Mouse (Mus musculus) midbrain, embryonic 16.5 days (tissue): ENCODE results near the gene Gramd1b. TPM values are rescaled to one million over a fixed set of nuclear protein-coding genes. Genes with fewer than 3 reads are reported as not detected.

Experiments
- ATAC-seq: fragments of 200-750 bp; cut with Nextera tagmentation; 2 replicates; pipeline ENCODE4 v1.8.0; 2017; ENCODE audit warnings: moderate TSS enrichment
- H3K27ac ChIP-seq: fragments of 300-500 bp; sonication (generic); 2 replicates; pipeline ENCODE4 v1.5.1; 2014; ENCODE audit warnings: mild to moderate bottlenecking, low read length, mixed read lengths
- H3K27me3 ChIP-seq: fragments of 300-500 bp; sonication (generic); 2 replicates; pipeline ENCODE4 v1.6.1; 2014; ENCODE audit warnings: low read depth, low read length, mixed read lengths; ENCODE audit not compliant: control insufficient read depth, insufficient read depth
- H3K36me3 ChIP-seq: fragments of 300-500 bp; sonication (generic); 2 replicates; pipeline ENCODE4 v1.6.1; 2014; ENCODE audit warnings: mild to moderate bottlenecking, low read length, moderate library complexity, mixed read lengths; ENCODE audit not compliant: control insufficient read depth, insufficient read depth
- H3K4me1 ChIP-seq: fragments of 300-500 bp; sonication (generic); 2 replicates; pipeline ENCODE4 v1.6.1; 2014; ENCODE audit warnings: mild to moderate bottlenecking, low read length, mixed read lengths; ENCODE audit not compliant: control insufficient read depth, insufficient read depth
- H3K4me2 ChIP-seq: fragments of 300-500 bp; sonication (generic); 2 replicates; pipeline ENCODE4 v1.6.1; 2014; ENCODE audit warnings: mild to moderate bottlenecking, low read length, mixed read lengths
- H3K4me3 ChIP-seq: fragments of 300-500 bp; sonication (generic); 2 replicates; pipeline ENCODE4 v1.5.1; 2014; ENCODE audit warnings: low read depth, mild to moderate bottlenecking, low read length, moderate library complexity, mixed read lengths
- H3K9ac ChIP-seq: fragments of 300-500 bp; sonication (generic); 2 replicates; pipeline ENCODE4 v1.6.1; 2014; ENCODE audit warnings: low read depth, low read length, mixed read lengths
- H3K9me3 ChIP-seq: fragments of 300-500 bp; sonication (generic); replicated peaks from 2 replicates; pipeline ENCODE4 v1.6.1; 2014; ENCODE audit warnings: mild to moderate bottlenecking, low read length, mixed read lengths; ENCODE audit not compliant: control insufficient read depth, poor library complexity, severe bottlenecking
- WGBS: fragments of 180-500 bp; shearing (Covaris S2); extraction: QIAGEN DNeasy Blood & Tissue Kit; methylation state at CpG from one replicate; pipeline ENCODE4 v1.1.7; 2014; 5-methylcytosine and 5-hydroxymethylcytosine counted together
- polyA plus RNA-seq: library from polyadenylated mRNA; unstranded; fragments of >200 nt; fragmentation: Nextera tagmentation; extraction: Ambion mirVana; gene quantifications from 2 replicates; pipeline ENCODE4 v1.2.1, GENCODE M21; 2015

Gramd1b gene
- polyA plus RNA-seq, 1 experiment from 2014 or later: 20.3 TPM

DNA sequence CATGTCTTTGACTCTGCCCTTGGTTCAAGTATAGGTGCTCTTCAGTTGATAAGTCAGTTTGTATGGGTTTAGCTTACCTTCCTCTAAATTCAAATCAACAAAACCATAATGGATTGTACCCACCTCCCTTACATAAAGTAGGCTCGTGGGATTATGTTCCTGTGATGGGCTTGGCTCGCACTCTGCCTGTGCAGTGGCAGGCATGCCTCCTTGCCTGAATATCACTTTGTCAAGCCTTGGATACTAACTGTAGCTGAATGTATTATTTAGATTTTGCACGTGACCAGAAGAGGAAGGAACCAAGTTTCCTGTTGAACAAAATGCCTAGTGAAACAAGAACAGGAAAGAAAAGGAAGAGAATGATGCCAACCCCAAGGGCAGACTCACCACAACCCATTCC is 260.1 kb downstream of the Gramd1b start:
- no peaks in the 10 kb centered on the region for H3K9me3 ChIP-seq
- H3K27ac ChIP-seq: no peak overlapping the region
- peaks cover 33% of the 10 kb centered on the region for H3K4me1 ChIP-seq
- H3K4me3 ChIP-seq: peak overlapping the region; percentile 67
- peak overlapping the region; percentile 83 for H3K9ac ChIP-seq
- H3K4me2 ChIP-seq: peak overlapping the region; percentile 72
- 43% methylated on average over 3 of the region's 3 CpGs for WGBS
- H3K36me3 ChIP-seq: no peaks in the 10 kb centered on the region
- H3K27me3 ChIP-seq: no peaks in the 10 kb centered on the region
- ATAC-seq: no peak

DNA sequence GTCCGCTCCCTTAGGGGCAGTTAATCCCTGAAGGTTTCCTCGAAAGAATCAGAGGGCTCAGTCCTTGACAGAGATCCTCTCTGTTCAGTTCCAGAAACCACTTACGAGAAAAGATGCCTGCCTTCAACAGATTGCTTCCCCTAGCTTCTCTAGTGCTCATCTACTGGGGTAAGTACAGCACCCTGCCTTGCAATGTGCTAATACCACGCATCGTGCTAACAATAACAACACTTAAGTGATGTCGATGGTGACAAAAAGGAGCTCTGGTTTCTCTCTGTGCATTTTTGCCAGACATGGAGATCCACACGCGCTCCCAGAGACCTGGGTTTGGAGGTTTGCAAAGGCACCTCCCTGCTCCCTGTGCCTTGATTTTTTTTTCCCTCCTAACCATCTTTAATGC is 261.3 kb downstream of the Gramd1b start:
- H3K9me3 ChIP-seq: no peaks in the 10 kb centered on the region
- H3K27me3 ChIP-seq: no peaks in the 10 kb centered on the region
- H3K4me3 ChIP-seq: peak overlapping the region; percentile 67
- H3K4me1 ChIP-seq: peaks cover 33% of the 10 kb centered on the region
- H3K9ac ChIP-seq: peak overlapping the region; percentile 83
- H3K27ac ChIP-seq: peak overlapping the region; percentile 87
- no peaks in the 10 kb centered on the region for H3K36me3 ChIP-seq
- peak; percentile 10; the same call in 1 of the 2 replicates for ATAC-seq
- 11% methylated on average over 8 of the region's 8 CpGs for WGBS
- H3K4me2 ChIP-seq: peak overlapping the region; percentile 72

DNA sequence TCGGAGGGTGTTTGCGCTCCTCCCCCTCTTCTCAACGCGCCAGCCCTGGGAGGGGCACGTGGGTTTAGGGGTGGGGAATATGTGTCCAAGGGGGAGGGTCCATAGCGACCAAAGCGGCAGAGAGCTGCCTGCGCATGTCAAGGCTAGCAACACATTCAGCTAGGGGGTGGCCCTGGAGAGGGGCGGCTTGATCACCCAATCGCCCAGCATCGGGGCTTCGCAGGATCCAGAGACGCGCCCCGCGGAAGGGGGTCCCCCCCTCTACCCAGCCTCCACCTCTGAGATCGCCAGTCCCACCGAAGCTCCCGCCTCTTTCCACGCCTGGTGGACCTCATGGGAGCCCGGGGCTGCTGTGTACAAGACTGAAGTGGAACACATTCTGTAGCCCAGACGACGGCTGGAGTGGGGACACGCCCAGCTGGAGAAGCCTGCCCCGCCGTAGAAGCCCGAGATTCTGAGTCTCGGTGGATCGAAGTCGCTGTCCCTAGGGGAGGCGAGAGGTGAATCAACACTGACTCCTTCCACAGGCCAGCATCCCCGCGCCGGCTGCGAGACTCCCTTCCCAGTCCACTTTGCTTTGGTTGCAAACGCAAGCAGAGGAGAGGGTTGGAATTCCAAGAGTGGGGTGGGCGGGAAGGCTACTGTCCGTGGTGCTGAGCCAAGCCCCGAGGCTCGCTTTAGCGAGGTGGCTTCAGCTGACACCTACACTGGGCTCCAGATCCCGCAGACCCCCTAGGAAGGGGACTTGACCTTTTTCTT is 261.9 kb downstream of the Gramd1b start, which contains the start of gene Scn3b:
Gene Scn3b, plus strand, starts transcription at position 115 of the 759 bp plus-strand sequence.
- Histone ChIP-seq H3K27ac (peak within 1 kb of the TSS; percentile 87), H3K36me3 (no peaks in the 10 kb centered on the region), H3K4me2 (peak within 1 kb of the TSS; percentile 72), H3K9ac (peak within 1 kb of the TSS; percentile 83), H3K9me3 (no peaks in the 10 kb centered on the region), H3K4me3 (peak within 1 kb of the TSS; percentile 67), H3K27me3 (no peaks in the 10 kb centered on the region), H3K4me1 (peaks cover 33% of the 10 kb centered on the region)
- ATAC-seq: peak; percentile 97
- under 1% methylated on average over 39 of the region's 42 CpGs for WGBS

DNA sequence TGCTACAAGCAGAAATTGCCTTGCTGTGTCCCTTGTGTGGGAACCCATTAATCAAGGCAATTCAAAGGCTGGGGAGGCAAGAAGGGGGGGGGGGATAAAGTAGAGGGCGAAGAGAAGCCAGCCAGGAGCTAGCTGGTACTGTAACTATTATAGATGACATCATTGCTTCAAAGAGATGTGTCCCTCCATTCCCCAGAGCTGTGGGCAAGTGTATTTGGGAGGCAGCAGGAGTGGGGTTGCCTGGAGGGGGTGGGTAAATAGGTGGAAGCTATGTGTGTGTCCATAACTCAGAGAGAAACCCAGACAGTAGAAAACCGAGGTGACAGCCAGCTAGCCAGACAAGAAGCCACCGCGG is 262.5 kb downstream of the Gramd1b start:
- Histone ChIP-seq H3K9me3 (no peaks in the 10 kb centered on the region), H3K36me3 (no peaks in the 10 kb centered on the region), H3K27me3 (no peaks in the 10 kb centered on the region), H3K4me3 (peak overlapping the region; percentile 67), H3K4me1 (peaks cover 28% of the 10 kb centered on the region), H3K4me2 (peak overlapping the region; percentile 72), H3K9ac (peak overlapping the region; percentile 83), H3K27ac (peak overlapping the region; percentile 87)
- no peak for ATAC-seq
- 0% methylated on average over 4 of the region's 4 CpGs for WGBS

DNA sequence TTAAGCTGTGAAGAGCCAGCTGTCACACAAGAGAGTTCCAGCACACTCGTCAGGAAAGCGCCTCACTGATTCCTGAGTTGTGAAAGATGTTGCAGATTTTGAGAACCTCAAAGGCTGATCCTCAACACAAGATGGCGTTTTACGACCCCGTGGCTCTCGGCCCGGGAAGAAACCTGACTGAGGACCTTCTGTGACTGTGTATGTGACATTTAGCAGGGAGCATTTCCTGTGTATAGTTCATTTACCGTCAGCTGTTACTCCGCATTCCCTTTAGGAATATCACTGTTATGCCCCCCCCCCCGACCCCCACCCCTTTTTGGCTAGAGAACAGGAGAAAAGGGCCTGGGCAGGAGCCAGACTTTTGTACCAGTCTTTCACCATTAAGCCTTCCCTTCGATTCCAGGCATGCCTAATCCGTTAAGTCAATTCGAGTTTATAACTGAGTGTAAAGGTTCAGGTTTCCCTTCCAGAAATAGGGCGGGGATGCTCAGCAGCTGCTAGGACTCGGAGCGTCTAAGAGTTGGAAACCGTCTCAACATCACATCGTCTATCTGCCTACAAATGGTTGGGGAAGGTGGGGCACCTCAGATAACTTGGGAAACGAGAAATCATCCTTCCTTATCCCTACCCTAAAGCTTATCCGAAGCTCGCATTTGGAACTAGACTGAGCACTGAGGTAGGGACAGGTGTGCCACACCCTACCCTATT is 263.0 kb downstream of the Gramd1b start:
- peak overlapping the region; percentile 67 for H3K4me3 ChIP-seq
- no peaks in the 10 kb centered on the region for H3K27me3 ChIP-seq
- H3K4me2 ChIP-seq: peak overlapping the region; percentile 72
- 7% methylated on average over 21 of the region's 21 CpGs for WGBS
- no peaks in the 10 kb centered on the region for H3K36me3 ChIP-seq
- peak overlapping the region; percentile 87 for H3K27ac ChIP-seq
- peak overlapping the region; percentile 83 for H3K9ac ChIP-seq
- H3K4me1 ChIP-seq: peaks cover 23% of the 10 kb centered on the region
- H3K9me3 ChIP-seq: no peaks in the 10 kb centered on the region
- peak; percentile 22 for ATAC-seq

DNA sequence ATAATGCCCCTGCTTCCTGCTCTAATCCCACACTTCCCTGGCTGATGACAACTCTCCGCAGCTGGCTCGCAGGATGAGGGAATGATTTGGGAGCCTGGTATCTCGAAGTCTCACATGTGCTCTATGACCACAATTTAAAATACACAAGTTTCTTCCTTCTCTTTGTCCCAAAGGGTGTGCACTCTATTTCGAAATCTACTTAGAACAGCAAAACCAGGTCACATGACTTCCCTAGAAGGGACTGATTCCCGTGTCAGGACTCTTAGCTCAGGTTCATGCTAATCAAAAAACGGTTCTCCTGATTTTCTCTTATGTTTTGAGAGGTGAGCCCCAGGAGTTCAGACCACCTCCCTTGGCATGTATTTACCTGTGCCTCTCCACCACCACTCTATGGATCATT is 267.3 kb downstream of the Gramd1b start:
- H3K4me2 ChIP-seq: no peak overlapping the region
- ATAC-seq: no peak
- H3K4me1 ChIP-seq: peaks cover 2% of the 10 kb centered on the region; the same call in 1 of the 2 replicates
- H3K9ac ChIP-seq: no peak overlapping the region
- no peaks in the 10 kb centered on the region for H3K27me3 ChIP-seq
- H3K36me3 ChIP-seq: no peaks in the 10 kb centered on the region
- no peaks in the 10 kb centered on the region for H3K9me3 ChIP-seq
- 76% methylated on average over 6 of the region's 6 CpGs for WGBS
- no peak overlapping the region for H3K27ac ChIP-seq
- no peak overlapping the region for H3K4me3 ChIP-seq

DNA sequence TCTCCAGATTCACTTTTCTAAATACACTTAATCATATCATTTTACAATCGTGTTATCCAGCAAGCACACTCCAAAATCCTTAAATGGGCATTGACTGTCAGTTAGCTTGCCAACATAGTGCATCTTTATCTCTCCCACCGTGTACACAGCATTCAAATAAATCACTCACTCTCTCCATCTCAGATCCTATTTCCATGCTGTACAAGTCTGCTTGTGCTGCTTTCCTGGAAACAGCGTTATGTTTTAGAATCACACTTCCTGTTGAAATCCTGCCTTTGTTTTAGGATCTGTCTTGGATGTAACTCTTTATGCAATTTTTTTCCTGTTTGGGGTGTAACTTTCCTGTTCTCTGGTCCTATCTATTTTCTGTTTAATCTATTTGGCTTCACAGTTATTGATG is 278.7 kb downstream of the Gramd1b start:
- no peak overlapping the region for H3K27ac ChIP-seq
- H3K36me3 ChIP-seq: no peaks in the 10 kb centered on the region
- H3K27me3 ChIP-seq: no peaks in the 10 kb centered on the region
- WGBS: 70% methylated on average over 3 of the region's 3 CpGs
- no peak for ATAC-seq
- H3K4me2 ChIP-seq: no peak overlapping the region
- no peak overlapping the region for H3K9ac ChIP-seq
- H3K4me3 ChIP-seq: no peak overlapping the region
- no peaks in the 10 kb centered on the region for H3K9me3 ChIP-seq
- no peaks in the 10 kb centered on the region for H3K4me1 ChIP-seq

DNA sequence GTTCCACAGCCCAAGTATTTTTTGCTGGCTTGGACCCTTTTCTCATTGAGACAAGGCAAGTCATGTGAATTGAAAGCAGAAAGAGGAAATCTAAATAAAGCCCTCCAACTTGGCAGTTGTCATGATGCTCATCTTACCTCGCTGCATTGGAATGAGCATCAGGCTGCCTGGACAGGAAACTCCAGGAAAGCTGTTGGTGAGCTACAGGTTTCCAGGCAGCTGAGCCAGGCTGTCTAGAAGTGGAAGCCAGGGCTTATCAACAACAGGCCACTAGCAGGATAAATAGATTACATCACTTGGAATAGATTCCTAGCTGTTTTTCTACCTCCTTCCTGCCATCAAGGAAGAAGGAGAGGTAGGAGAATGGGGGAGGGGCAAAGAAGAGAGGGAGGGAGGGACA is 282.1 kb downstream of the Gramd1b start:
- H3K4me3 ChIP-seq: no peak overlapping the region
- H3K4me2 ChIP-seq: no peak overlapping the region
- 82% methylated on average over 1 of the region's 1 CpGs for WGBS
- H3K36me3 ChIP-seq: no peaks in the 10 kb centered on the region
- no peak overlapping the region for H3K9ac ChIP-seq
- no peaks in the 10 kb centered on the region for H3K27me3 ChIP-seq
- H3K4me1 ChIP-seq: peaks cover 8% of the 10 kb centered on the region
- ATAC-seq: no peak
- H3K9me3 ChIP-seq: no peaks in the 10 kb centered on the region
- no peak overlapping the region for H3K27ac ChIP-seq

DNA sequence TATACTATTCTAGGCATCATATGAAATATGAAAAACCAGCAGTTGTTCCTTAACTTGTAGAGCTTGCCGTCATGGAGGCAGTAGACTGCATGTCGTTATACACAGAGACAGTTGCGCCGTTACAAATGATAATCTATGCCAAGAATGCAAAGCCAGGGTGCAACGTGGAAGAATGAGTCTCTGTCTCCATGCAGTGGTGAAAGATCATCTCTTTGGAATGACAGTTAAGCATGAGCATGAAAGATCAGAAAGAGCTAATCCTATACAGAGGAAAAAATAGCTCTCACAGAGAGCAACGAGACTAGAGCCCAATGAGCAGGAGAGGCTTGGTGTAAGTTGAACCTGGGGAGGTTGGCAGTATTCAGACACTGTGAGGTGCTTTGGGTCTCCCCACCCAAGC is 284.5 kb downstream of the Gramd1b start:
- no peak for ATAC-seq
- Histone ChIP-seq H3K4me1 (peaks cover 16% of the 10 kb centered on the region), H3K27ac (peak overlapping the region; percentile 37; the same call in 1 of the 2 replicates), H3K4me2 (no peak overlapping the region), H3K9me3 (no peaks in the 10 kb centered on the region), H3K36me3 (no peaks in the 10 kb centered on the region), H3K4me3 (no peak overlapping the region), H3K27me3 (no peaks in the 10 kb centered on the region), H3K9ac (no peak overlapping the region)
- WGBS: 54% methylated on average over 6 of the region's 6 CpGs
